Mouse (Mus musculus) CH12.LX (cell line): ENCODE measurements at regions not wholly inside any gene's neighbourhood (a gene's known extent, or its start where the extent isn't known, plus 50 kb on each side); places are given as distances from the start of the nearest gene placed in this dataset.

ENCODE experiments used
- DNase-seq: peaks from one replicate; pipeline ENCODE4 v3.0.0-alpha.2; 2013; ENCODE audit errors: extremely low read depth
- H3K27ac ChIP-seq: 2 replicates; pipeline ENCODE4 v1.5.1; 2012; ENCODE audit warnings: low read depth, mild to moderate bottlenecking, control low read depth, moderate library complexity; ENCODE audit not compliant: insufficient read depth
- H3K27me3 ChIP-seq: replicated peaks from 2 replicates; pipeline ENCODE3; 2012; ENCODE audit warnings: inconsistent platforms
- H3K36me3 ChIP-seq, 2 experiments: replicated peaks in 1 of 2; 2 replicates each; pipeline versions ENCODE3 to v1.6.1; 2012; ENCODE audit warnings: inconsistent platforms in 1 of 2, low read length in 1 of 2, mild to moderate bottlenecking in 1 of 2, mixed read lengths in 1 of 2, moderate library complexity in 1 of 2; ENCODE audit not compliant: control insufficient read depth in 1 of 2, insufficient read depth in 1 of 2
- H3K4me1 ChIP-seq, 2 experiments: 2 replicates each; pipeline ENCODE4 v1.6.1; 2012; ENCODE audit warnings: inconsistent platforms in 1 of 2, moderate library complexity in 1 of 2; ENCODE audit not compliant: insufficient read depth in 2 of 2, control insufficient read depth in 1 of 2
- H3K4me2 ChIP-seq: 2 replicates; pipeline ENCODE4 v1.6.1; 2012; ENCODE audit warnings: low read depth, mild to moderate bottlenecking, control low read depth; ENCODE audit not compliant: poor library complexity, insufficient read depth, severe bottlenecking
- H3K4me3 ChIP-seq, 3 experiments: fragments of 150-350 bp in 1 of 3; sonication (generic) in 1 of 3; replicated peaks in 1 of 3; 2 replicates each; pipeline versions ENCODE3 to v1.5.1; 2011 to 2012; ENCODE audit warnings: low read depth in 2 of 3, low read length in 2 of 3, mild to moderate bottlenecking in 2 of 3, moderate library complexity in 2 of 3, control low read depth in 1 of 3, improper control_type of control experiment in 1 of 3, inconsistent platforms in 1 of 3, mixed read lengths in 1 of 3; ENCODE audit not compliant: poor library complexity in 1 of 3
- H3K79me2 ChIP-seq: replicated peaks from 2 replicates; pipeline ENCODE4 v1.6.1; 2012; ENCODE audit warnings: mild to moderate bottlenecking, moderate library complexity; ENCODE audit not compliant: control insufficient read depth, poor library complexity, insufficient read depth, severe bottlenecking; ENCODE audit errors: extremely low read depth
- H3K9ac ChIP-seq: 2 replicates; pipeline ENCODE4 v1.6.1; 2012; ENCODE audit warnings: low read depth, mild to moderate bottlenecking, control low read depth, moderate library complexity; ENCODE audit not compliant: insufficient read depth
- H3K9me3 ChIP-seq: replicated peaks from 2 replicates; pipeline ENCODE3; 2012; ENCODE audit warnings: low read length, inconsistent platforms, mixed read lengths
- EP300 ChIP-seq: IDR thresholded peaks from 2 replicates; pipeline ENCODE4 v1.6.1; 2011; ENCODE audit warnings: low read length, improper control_type of control experiment
- IRF4 ChIP-seq: IDR thresholded peaks from 2 replicates; pipeline ENCODE4 v1.6.1; 2014; ENCODE audit warnings: low read depth, mild to moderate bottlenecking, inconsistent platforms, low read length, improper control_type of control experiment
- MAFK ChIP-seq: IDR thresholded peaks from 2 replicates; pipeline ENCODE4 v1.6.1; 2011; ENCODE audit warnings: low read length, improper control_type of control experiment; ENCODE audit not compliant: insufficient replicate concordance
- MAZ ChIP-seq: IDR thresholded peaks from 2 replicates; pipeline ENCODE4 v1.6.1; 2012; ENCODE audit warnings: low read depth, mild to moderate bottlenecking, inconsistent platforms, low read length, improper control_type of control experiment, moderate library complexity
- MYC ChIP-seq: IDR thresholded peaks from 2 replicates; pipeline ENCODE4 v1.6.1; 2011; ENCODE audit warnings: low read depth, mild to moderate bottlenecking, improper control_type of control experiment, low read length
- ZNF384 ChIP-seq: IDR thresholded peaks from 2 replicates; pipeline ENCODE4 v1.6.1; 2012; ENCODE audit warnings: low read depth, low read length, improper control_type of control experiment, inconsistent platforms
- dilution Hi-C: fragments of 300-500 bp; cut with MboI; formaldehyde crosslinking; loops from 2 replicates; pipeline ENCODE4 v1.14.3; 2020; ENCODE audit warnings: low sequenced_read_pairs; ENCODE audit not compliant: extremely low pct_unique_long_range_greater_than_20kb, extremely low pct_ligation_motif_present
- in situ Hi-C: fragments of 300-500 bp; cut with MboI; formaldehyde crosslinking; loops from 3 replicates; pipeline ENCODE4 v1.14.3; 2019; ENCODE audit warnings: low sequenced_read_pairs, low pct_ligation_motif_present, low pct_unique_long_range_greater_than_20kb, mixed read lengths

- Histone ChIP-seq H3K9me3 (no peaks in the 10 kb centered on the region), H3K4me1 (peaks cover 2 to 17% of the 10 kb centered on the region in 2 experiments; a peak in 3 of 4 replicates), H3K79me2 (no peaks in the 10 kb centered on the region), H3K9ac (no peak overlapping the region), H3K36me3 (no peaks in the 10 kb centered on the region)
- dilution Hi-C loops: no loop called here
- TF ChIP-seq MAFK (no peak), EP300 (no peak)
- TF ChIP-seq, all 38 proteins: peak for 0
- H3K27me3 ChIP-seq: no peaks in the 10 kb centered on the region
- no peak overlapping the region for H3K27ac ChIP-seq
- no peak for DNase-seq
- no peak overlapping the region for H3K4me2 ChIP-seq
- H3K4me3 ChIP-seq: no peak overlapping the region
- in situ Hi-C loops: no loop called here
Measured at GRCm38 (mm10) chr2:117399487-117399886, 56.7 kb upstream of the Rasgrp1 start.

- H3K9me3 ChIP-seq: no peaks in the 10 kb centered on the region
- DNase-seq: no peak
- H3K9ac ChIP-seq: no peak overlapping the region
- no peaks in the 10 kb centered on the region for H3K79me2 ChIP-seq
- H3K27me3 ChIP-seq: no peaks in the 10 kb centered on the region
- in situ Hi-C loops (no loop called here), dilution Hi-C loops (no loop called here)
- peaks cover 4 to 40% of the 10 kb centered on the region in 2 experiments for H3K4me1 ChIP-seq
- TF ChIP-seq EP300 (peak; percentile 50; the same call in 1 of the 2 replicates), MAZ (no peak)
- H3K4me2 ChIP-seq: no peak overlapping the region
- H3K36me3 ChIP-seq: no peaks in the 10 kb centered on the region
- H3K27ac ChIP-seq: no peak overlapping the region
- H3K4me3 ChIP-seq: no peak overlapping the region
Measured at GRCm38 (mm10) chr2:117403425-117404175, 60.8 kb upstream of the Rasgrp1 start.

GRCm38 (mm10) chr2:117405453-117405852 is 62.7 kb upstream of the Rasgrp1 start:
- TF ChIP-seq IRF4 (peak; percentile 82), ZNF384 (peak; percentile 58), MYC (no peak), MAFK (peak; percentile 75; the same call in 1 of the 2 replicates), EP300 (peak; percentile 71; the same call in 1 of the 2 replicates)
- H3K79me2 ChIP-seq: no peaks in the 10 kb centered on the region
- no peaks in the 10 kb centered on the region for H3K36me3 ChIP-seq
- peak overlapping the region; percentile 26 for H3K4me2 ChIP-seq
- DNase-seq: peak; percentile 34
- dilution Hi-C loops: no loop called here
- peaks cover 4 to 40% of the 10 kb centered on the region in 2 experiments for H3K4me1 ChIP-seq
- no peak overlapping the region for H3K4me3 ChIP-seq
- H3K27ac ChIP-seq: no peak overlapping the region
- in situ Hi-C loops: no loop called here
- no peaks in the 10 kb centered on the region for H3K27me3 ChIP-seq
- H3K9me3 ChIP-seq: no peaks in the 10 kb centered on the region
- no peak overlapping the region for H3K9ac ChIP-seq
